Mouse (Mus musculus): Measurements from ENCODE around the gene Fcgr3.
A peak's percentile ranks its signal among the peaks of the same experiment; 100 is the strongest.
"Not testable (repeated sequence)": the region's sequence is repeated elsewhere in the genome, so short reads cannot be mapped to it uniquely, and the experiment has no call there.

The Fcgr3 gene

DNA sequence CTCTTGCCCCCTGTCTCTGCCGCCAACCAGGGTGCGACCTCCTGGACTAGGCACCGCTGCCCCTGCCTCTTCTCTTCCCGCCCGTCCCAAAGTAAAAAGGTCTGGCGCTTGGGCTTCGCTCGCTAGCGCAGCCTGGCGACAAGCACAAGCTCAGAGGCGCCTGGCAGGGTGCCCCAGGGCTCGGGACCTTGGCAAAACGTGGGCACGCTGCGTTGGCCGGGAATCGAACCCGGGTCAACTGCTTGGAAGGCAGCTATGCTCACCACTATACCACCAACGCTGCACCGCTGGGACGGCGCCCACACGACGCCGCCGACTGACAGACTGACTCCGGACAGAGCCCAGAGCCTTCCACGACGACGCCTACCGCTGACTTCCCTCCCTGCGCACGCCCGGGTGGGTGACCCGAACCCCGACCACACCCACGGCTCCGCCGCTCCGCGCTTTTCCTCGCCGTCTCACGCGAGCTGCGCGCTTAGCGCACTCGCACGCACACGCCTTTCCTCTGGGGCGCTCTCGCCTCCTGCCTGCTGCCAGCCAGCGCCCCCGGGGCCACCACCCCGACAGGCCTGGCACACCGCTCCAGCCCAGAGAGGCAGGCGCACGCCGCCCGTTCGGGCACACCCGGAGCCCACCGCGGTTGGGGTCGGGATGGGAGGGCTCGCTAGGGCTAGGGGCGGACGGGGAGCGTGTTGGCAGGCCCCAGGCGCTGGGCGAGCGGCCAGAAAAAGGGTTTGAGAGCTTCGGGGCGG is at the start of gene Fcgr3:
Gene Fcgr3, minus strand, starts transcription at position 445 of the 752 bp plus-strand sequence.
- DNase-seq (ENCODE audit: low read depth, low spot score): peak; percentile 82

DNA sequence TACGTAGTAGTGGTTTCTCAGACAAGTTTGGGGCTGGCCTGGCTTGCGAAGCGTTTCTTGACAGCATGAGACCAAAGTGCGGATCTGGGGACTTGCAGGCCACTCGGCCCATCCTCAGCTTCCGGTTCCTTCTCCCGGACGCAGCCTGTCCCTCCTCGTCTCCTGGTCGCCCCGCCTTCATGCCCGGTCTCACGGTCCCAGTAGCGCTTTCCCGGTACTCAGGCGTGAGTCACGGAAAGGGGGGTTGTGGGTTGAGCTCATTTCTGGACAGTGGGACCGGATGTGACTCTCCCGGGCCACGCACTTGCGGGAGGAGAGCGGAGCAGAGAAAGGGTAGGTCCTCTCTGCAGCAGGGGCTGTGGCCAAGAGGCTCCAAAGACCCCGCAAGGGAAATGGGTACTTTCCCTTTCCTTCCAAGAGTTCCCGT is 49.2 kb upstream of the Fcgr3 start, which contains the start of gene Cfap126:
Gene Cfap126, plus strand, starts transcription at position 46 of the 427 bp plus-strand sequence.
- DNase-seq (ENCODE audit: low read depth, low spot score): peak; percentile 32

DNA sequence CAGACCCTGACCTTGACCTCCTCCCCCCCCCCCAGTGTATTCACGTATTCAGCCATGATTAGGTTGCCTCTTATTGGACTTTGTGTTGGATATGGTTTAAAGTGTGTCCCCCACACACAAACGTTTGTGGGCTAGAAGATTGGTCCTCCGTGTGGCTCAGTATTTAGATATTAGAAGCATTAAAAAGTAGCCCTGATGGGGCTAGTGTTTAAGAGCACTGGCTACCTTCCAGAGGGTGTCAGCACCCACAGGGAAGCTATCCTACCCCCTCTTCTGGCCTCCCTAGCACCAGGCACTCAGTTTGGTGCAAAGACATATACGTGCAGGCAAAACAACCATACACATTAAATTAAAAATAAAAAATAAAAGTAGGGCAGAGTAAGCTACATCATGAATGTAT is 48.3 kb upstream of the Fcgr3 start:
- no peak for DNase-seq (ENCODE audit: low read depth, low spot score)

DNA sequence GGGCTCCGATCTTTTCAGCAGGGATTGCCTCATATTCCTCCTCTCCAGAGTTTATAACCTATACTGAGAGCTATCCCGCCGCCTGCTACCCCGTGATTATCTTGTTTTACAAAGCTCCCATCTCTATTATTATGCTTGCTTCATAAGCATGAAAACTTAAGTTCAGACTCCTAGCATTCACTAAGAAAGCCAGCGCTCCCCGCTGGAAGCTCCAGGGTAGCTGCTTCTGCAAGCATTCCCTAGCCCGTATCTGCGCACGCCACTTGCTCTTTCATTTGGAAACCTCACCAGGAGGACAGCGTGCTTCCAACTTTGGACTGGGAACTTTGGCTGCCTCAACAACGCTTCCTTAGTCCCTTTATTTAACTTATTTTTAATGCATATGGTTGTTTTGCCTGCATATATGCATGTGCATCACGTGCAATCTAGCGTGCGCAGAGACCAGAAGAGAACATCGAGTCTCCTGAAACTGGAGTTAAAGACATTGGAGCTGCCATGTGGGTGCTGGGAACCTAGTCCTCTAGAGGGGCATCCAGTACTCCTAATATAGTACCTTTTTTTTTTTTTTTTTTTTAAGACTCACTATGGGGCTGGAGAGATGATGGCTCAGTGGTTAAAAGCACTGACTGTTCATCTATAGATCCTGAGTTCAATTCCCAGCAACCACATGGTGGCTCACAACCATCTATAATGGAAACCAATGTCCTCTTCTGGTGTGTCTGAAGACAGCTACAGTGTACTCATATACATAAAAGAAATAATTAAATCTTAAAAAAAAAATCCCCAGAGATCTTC is 47.2 kb upstream of the Fcgr3 start:
- DNase-seq (ENCODE audit: low read depth, low spot score): peak; percentile 61

DNA sequence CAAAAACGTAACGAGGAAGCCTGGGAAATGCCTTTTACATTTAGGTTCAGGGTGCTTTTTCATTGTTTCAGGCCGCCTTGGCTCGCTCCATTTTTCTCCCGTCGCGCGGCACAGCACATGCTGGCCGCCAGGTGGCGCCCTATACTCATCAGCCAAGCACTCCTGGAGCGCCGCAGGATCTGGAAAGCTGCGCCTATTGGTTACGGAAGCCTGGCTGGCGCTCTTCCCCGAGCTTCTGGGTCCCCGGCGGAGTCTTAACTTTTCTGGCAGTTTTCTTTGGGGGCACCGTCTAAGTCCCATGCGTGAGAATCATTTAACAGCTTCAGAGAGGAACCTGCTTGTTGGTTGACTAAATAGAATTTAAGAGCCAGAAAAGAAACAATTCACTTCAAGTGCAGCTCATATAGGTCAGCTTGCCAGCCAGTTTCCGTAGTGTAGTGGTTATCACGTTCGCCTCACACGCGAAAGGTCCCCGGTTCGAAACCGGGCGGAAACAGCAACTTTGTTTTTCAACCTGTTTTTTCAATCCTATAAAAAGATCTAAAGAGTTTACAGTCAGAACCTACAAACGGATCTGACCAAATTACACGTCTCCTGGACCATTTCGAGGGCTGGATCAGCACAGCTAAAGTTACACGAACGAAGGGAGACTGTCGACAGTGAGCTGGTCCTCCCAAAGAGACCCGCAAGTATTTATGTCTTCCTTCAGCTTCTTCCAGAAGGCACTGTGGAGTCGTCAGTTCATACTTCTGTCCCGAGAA is 46.5 kb upstream of the Fcgr3 start:
- peak; percentile 93 for DNase-seq (ENCODE audit: low read depth, low spot score)

DNA sequence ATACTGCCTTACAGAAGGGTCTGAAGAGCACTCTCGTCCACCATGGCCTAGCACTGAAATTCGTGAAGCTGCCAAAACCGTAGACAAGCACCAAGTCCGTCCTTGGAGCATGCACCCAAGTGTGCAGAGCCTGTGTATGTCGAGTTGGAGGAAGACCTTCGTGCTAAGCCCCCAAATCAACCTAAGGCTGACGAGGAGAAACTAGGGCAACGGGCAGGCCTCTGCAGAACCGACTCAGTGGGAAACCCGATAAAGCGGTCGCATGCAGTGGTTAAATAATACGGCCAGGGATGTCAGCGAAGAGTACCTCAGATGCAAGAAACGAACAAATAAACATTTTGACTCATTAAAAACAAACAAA is 45.9 kb upstream of the Fcgr3 start:
- DNase-seq (ENCODE audit: low read depth, low spot score): no peak

DNA sequence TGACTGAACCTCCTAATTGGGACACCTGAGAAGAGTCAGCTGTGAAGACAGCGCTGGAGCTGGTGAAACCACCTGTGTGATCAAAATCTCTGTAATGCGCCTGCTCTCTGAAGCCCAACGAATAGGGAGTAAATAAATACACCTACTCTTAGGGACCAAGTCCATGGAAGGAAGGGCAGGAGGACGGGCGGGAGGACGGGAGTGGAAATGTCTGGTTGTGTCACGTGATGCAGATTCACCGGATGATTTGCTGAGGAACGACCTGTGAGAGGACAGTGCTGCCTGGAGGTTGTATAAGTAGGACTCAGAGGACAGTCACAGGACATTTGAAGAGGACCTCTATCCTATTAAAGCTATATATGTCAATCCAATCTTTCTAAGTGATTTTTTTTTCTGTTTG is 44.9 kb upstream of the Fcgr3 start:
- no peak for DNase-seq (ENCODE audit: low read depth, low spot score)

DNA sequence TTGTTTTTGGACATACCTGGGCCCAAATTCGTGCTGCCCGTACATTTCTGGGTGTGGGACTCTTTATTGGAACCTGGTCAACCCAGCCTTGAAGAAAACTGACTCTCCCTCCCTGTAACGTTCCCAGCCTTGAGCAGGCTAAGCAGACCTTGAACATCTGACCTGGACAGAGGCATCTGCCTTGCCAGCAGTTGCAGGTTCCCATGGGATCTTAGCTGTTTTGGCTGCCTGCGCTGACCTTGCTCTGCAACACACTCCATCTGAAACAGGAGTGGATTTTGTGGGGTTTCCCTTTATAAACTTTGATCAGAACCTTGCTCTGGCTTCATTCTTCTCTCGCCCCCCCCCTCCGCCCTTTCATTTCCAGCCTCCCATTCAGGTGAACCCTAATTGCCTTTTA is 40.5 kb upstream of the Fcgr3 start:
- DNase-seq (ENCODE audit: low read depth, low spot score): no peak

DNA sequence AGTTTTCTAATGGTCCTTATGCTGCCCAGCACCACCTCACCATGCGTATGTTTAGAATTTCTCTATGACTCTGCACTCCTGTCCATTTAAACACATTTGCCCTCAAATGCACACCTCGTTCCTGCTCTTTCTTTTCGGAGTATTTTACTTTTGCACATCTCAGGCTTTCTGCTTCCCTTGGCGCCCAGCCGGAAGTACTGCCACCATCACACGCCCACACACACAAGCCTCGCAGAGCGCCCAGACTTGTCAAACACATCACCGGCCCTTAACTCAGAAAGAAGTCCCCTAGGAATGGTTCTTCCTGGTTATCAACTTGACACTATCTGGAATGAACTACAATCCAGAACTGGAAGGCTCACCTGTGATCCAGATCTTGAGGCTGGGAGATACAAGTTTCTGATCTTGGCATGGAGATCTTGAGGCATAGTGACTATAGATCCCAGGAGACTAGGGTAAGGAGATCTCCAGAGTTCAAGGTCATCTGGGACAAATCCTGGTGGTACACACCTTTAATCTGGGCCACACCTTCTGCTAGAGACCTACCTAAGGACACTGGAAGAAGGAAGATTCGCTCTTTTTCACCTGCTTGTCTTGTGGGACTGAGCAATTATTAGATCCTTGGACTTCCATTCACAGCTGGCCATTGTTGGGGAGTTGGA is 38.6 kb upstream of the Fcgr3 start:
- no peak for DNase-seq (ENCODE audit: low read depth, low spot score)

DNA sequence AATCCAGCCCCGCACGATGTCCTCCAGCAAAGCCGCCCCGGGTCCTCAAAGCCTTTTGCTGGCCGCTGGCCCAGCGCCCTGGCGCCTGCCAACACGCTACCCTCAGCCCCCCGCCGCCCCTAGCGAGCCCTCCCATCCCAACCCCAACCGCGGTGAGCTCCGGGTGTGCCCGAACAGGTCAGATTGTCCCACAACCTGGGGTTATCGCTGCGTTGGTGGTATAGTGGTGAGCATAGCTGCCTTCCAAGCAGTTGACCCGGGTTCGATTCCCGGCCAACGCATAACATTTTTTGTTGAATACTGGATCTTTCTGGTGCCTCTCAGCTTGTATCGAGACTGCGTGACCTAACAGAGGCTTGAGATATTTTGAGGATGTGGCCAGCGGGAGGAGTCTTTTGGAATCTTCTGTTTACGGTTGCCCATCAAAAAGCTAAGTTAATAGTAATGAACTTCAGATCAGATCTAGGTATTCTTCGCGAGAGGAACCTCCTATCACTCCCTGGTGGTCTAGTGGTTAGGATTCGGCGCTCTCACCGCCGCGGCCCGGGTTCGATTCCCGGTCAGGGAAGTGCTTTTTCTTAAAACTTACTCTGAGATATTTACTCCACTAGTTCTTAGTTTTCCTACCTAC is 37.9 kb upstream of the Fcgr3 start:
- DNase-seq (ENCODE audit: low read depth, low spot score): peak; percentile 86

DNA sequence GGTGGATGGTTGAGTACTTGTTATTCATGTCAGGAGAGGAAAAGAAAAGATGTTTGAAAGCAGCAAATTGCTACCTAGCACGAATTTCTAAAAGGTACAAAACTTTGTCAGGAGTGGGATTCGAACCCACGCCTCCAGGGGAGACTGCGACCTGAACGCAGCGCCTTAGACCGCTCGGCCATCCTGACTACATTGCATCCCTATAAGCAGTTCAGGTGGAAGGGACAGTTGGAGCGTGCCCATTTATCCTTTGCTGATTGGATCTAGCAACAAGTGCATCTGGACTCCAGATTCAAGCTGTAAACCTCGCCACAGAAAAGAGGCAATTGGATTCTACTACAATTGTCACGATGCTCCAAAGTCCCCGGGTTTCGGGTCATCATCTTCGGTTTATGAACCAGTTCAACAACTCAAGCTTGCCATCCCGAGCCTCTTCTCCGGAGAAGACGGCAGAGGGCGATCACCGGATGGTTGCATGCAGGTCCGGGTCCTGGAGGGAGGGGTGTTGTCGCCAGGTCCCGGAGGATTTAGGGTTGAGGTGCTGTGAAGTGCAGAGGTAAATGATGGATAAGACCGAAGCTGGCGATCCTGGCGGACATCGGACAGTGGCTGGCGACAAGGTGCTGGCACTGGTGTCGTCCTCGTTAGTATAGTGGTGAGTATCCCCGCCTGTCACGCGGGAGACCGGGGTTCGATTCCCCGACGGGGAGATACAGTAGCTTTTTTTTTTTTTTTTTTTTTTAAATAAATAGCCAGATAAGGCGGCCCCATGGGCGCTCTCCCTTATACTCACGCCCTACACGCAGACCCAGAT is 37.2 kb upstream of the Fcgr3 start:
- DNase-seq (ENCODE audit: low read depth, low spot score): peak; percentile 87

DNA sequence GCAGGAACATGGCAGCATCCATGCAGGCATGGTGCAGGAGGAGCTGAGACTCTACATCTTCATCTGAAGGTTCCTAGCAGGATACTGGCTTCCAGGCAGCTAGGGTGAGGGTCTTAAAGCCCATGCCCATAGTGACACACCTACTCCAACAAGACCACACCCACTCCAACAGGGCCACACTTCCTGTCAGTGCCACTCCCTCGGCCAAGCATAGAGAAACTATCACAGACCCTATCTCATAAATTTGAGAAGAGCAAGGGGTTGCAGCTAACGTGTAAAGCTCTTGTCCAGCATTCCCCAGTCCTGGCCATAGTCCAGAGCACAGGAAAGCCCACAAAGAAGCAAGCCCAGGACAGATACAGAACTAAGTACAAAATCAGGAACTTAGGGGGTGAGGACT is 36.3 kb upstream of the Fcgr3 start:
- no peak for DNase-seq (ENCODE audit: low read depth, low spot score)

DNA sequence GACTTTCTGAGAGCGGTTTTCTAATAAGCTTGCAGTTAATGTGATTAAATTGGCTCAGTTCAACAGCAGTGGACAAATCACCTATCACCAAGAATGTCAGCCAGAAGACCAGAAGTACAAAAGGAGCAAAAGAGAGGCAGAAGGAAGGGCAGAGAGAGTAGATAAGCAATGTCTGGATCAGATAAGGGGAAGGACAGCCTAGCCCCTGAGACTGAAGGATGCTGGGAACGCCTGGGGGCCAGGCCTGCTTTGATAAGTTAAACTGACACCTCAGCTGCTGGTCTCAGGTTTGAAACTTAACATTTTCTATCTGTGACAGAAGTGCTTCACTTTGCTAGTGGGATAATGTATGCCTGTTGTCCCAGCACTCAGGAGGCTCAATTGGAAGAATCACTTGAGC is 32.9 kb upstream of the Fcgr3 start:
- DNase-seq (ENCODE audit: low read depth, low spot score): no peak

DNA sequence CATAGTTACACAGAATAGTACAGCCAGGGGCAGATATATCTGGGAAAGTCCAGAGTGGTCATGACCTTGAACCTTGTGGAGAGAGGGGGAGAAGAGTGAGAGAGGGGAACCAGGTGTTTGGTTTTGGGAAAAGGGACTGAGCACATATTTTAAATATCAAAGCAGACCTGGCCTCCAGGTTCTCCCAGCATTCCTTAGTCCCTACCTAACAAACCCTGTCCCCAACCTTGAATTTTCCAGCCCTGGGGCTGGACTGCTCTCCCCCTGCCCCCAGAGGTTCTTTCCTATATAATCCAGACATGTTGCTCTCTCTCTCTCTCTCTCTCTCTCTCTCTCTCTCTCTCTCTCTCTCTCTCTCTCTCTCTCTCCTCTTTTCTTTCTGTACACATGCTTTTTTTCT is 32.4 kb upstream of the Fcgr3 start:
- no peak for DNase-seq (ENCODE audit: low read depth, low spot score)

DNA sequence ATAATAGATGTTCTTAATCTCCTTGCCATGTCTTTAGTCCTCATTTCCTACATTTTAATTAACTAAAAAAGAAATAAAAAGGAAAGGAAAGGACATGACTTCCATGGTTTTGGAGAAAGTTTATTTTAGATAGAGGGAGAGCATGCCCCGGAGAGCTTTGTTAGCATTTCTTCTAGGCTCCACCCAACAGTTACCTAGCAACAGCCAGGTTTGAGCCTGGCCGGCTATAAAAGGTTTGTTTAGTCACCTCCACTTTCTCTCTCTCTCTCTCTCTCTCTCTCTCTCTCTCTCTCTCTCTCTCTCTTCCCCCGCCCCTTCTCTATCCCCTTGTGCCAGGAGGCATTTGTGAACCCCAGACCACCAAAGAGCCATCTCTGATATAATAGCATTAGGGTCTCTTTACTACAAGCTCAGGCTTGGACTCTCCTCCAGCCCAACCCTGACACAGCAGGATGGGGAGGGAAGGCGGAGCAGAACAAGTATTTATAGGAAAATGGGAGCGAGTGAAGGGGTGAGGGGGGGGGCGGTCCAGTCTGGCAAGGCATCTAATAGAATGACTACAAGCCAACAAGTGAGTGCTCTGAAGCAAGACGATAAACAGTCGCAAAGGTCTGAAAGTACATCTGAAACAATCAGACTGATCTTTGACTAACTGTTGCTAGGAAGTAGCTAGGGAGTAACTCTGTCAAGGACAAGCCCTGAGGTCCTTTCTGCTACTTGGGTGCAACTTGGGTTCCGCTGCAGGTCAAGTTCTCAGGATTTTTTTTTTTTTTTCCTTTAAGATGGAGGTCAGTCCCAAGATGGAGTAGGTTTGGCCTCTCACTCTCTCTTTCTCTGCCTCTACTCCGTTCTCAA is 31.6 kb upstream of the Fcgr3 start:
- DNase-seq (ENCODE audit: low read depth, low spot score): no peak

DNA sequence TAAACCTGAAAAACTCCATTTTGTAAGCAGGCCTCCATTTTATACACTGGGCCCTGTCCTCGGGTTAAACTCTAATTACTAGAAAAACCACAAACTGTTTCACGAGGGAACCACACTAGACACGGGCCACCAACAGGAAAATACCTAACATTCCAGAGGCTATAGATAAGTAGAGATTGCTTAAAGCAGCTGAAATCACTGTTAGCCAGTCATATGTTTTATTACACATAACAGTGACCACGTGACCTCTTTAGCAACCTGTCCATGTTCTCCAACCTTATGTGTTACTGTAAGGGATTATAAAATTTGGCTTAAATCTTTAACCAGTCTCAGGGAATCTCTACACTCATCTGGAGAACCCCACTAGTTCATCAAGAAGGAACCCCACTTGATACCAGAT is 29.7 kb upstream of the Fcgr3 start:
- no peak for DNase-seq (ENCODE audit: low read depth, low spot score)

DNA sequence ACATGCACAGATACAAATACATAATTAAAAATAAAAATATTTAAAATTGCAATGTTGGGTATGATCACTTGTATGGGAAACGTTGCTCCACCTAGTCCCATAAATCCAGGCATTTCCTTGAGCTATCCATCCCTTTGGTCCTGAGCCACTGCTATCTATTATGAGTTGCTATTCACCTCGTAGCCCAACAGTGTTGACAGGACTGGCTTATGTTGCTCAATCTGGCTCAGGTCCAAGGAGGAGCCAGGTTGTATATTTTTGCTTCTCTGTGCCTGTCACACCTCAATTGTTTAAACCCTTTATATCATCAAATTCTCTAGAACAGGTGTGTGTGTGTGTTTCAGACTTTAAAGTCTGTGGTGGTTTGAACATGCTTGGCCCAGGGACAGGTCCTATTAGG is 26.0 kb upstream of the Fcgr3 start:
- DNase-seq (ENCODE audit: low read depth, low spot score): no peak

DNA sequence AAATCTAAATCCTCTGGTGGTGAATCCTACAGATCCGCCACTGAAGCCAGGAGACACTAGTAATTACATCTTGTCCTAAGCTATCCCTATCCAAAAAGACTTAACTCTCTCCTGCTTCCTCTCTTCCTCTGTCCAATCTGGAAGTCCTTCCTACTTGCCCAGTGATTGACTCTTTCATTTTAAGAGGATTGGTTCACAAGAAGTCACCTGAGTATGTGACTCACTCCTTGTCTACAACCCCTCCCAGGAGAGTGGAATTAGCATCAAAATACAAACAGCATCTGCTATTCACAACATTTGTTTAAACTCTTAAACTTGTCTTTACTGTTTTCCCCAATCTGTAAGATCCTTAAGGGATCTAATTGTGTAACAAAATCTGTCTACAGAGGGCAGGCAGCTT is 25.2 kb upstream of the Fcgr3 start:
- DNase-seq (ENCODE audit: low read depth, low spot score): no peak

DNA sequence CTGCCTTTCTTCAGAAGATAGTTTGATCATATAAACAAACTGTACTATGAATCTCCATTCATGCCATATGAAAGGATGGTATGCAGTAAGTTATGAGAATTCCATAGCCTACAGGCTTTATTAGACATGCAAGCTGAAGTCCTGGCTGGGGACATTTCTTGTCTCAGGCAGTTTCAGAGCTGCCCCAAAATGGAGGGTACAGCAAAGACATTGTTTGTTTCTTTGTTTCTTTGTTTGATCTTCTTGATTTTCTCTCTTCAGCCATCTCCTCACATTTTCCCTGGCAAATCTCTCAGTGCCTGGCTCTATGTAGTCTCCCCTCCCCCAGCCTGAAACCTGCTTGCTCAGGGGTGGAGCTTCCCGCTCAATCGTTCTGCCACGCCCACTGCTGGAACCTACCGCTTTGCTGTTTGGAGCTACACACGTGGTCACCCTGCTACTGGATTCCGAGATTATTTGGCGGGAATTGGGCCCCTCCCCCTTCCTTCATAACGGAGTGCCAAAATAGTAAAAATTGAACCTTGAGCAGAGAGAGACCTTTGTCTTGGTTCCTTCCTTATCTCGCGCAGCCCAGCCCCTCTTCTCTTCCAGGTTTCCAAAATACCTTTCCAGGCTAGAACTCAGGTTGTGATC is 23.6 kb upstream of the Fcgr3 start:
- DNase-seq (ENCODE audit: low read depth, low spot score): not testable (repeated sequence)
